Mouse (Mus musculus) frontal cortex, postnatal 10 days (tissue): Measurements from ENCODE around the gene Slc15a2.

ENCODE experiments used
- DNase-seq, 2 experiments: peaks; one replicate each; pipeline ENCODE4 v3.0.0; 2022; ENCODE audit warnings: low spot score in 2 of 2, mixed read lengths in 1 of 2

Slc15a2 gene

DNA sequence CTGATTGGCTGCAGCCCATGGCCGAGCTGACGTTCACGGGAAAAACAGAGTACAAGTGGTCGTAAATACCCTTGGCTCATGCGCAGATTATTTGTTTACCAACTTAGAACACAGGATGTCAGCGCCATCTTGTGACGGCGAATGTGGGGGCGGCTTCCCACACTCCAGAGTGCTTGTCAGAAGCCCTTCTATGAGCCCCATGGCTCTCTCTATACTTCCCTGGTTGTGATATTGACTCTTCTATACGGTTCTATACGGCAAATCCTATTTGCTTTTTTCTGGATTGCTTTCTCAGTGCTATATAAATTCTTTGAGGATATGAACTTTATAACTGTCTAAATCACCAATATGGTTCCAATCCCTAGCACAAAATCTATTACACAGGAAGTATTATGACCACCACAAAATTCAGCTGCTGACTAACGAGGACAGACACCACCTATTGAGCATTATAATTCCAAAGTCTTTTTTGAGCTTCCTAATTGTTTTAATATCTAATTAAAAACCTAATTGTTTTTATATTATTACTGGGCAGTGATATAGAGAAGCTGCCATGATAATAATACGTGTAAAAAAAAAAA is 14.5 kb downstream of the Slc15a2 start:
- DNase-seq = no peak

DNA sequence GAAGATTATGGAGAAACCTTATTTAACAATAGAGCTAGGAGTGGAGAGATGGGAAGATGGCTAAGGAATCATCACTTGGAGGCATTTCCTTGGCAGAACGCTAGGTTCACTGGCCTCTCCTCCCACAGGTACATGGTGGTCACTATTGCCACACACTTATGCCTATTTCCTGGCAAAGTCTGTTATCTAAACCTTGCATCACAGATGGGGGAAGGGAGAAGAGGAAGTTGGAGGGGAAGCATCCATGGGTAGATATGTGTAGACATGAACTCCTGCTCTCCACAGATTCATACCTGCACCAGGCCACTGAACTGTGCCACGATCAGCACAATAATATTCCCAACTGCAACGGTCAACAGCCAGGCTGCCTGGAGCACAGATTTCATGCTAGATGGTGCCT is 32.8 kb downstream of the Slc15a2 start:
- no peak for DNase-seq

GRCm38 (mm10) chr16:36747767-36748166 is 37.0 kb downstream of the Slc15a2 start:
- no peak for DNase-seq

GRCm38 (mm10) chr16:36747068-36747467 is 37.7 kb downstream of the Slc15a2 start:
- DNase-seq = no peak

GRCm38 (mm10) chr16:36743580-36743979 is 41.2 kb downstream of the Slc15a2 start:
- no peak for DNase-seq

- DNase-seq = no peak
These were observed 45.3 kb downstream of the Slc15a2 start for GRCm38 (mm10) chr16:36739404-36739930.

DNA sequence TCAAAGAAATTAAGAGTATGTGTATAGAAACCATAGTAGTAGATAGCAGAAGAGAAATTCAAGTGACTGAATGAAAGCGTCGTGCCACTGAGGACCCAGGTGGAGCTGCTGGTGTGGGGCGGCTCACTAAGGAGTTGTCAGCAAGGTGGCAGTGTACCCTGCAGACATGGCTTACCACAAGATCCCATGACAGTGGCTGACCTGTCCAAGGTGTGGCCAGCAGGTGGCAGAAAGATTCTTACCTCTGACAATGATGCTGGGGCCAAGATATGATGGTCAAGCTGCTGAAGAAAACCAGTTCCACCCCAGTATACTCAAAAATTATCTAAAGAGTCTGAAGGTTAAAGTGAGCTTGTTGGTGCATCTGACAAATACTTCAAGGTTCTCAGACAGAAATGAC is 49.3 kb downstream of the Slc15a2 start:
- DNase-seq = no peak

GRCm38 (mm10) chr16:36733827-36734226 is 50.9 kb downstream of the Slc15a2 start:
- DNase-seq = no peak

DNA sequence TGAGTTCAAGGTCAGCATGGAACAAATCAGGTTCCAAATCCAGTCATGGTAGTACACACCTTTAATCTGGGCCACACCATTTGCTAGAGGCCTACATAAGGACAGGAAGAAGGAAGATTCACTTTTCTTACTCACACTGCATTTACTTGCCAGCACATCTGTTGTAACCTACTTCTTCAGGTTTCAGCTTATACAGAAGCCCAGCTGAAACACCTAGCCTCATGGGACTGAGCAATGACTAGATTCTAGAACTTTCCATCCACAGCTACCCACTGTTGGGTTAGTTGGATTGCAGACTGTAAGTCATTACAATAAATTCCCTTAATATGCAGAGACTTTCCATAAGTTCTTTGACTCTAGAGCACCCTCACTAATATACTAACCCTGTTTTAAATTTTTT is 52.2 kb downstream of the Slc15a2 start:
- no peak for DNase-seq

DNA sequence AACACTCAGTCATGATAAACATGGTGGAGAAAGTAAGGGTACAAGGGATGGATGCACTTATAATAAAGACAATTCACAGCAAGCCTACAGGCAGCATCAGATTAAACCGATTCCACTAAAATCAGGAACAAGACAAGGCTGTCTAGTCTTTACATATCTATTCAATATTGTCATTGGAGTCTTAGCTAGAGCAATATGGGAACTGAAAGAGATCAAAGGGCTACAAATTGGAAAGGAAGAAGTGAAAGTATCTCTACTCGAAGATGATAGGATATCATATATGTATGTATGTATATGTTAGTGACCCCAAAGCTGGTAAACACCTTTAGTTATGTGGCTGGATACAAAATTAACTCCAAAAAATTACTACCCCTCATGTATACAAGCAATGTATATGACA is 55.8 kb downstream of the Slc15a2 start:
- no peak for DNase-seq

GRCm38 (mm10) chr16:36723880-36724443 is 60.8 kb downstream of the Slc15a2 start:
- DNase-seq = no peak

DNA sequence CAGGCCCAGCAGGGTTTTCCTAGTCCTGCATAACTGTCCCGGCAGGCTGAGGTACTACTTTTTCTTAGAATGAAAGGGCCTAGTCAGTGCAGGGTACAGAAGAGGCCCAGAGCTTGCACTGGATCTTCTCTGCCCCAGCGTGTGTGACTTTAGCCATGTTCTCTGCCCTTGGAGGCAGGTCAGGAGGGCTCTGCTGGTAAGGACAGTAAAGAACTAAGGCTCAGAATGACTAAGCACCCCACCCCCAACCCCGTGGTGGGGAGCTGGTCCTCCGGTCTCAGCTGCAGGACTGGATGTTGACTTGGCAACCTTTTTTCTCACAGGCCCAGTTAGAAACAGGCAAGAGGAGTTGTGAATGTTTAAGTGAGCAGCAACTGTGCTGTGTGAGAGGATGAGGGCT is 62.0 kb downstream of the Slc15a2 start:
- no peak for DNase-seq

- DNase-seq = no peak
These were observed 64.3 kb downstream of the Slc15a2 start for GRCm38 (mm10) chr16:36720194-36721055.

- DNase-seq = no peak
These were observed 66.1 kb downstream of the Slc15a2 start for GRCm38 (mm10) chr16:36718637-36719036.

DNA sequence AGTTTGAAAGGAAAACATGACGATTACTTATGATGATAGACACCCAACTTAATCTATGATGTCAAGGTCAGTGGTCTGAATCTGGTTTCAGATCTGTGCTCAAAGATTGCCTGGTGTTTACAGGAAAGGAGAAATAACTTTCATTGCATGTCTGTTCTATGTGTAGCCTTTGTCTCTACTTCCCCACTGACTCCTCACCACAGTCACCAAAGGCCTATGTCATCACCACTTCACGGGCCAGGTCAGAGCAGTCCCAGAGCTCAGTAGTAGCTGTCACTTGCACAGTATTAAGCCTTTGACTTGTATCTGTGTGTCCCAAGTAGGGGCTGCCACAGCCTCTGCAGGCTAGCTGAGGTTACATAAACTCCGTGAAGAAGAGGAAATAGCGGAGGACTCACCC is 67.3 kb downstream of the Slc15a2 start:
- no peak for DNase-seq

DNA sequence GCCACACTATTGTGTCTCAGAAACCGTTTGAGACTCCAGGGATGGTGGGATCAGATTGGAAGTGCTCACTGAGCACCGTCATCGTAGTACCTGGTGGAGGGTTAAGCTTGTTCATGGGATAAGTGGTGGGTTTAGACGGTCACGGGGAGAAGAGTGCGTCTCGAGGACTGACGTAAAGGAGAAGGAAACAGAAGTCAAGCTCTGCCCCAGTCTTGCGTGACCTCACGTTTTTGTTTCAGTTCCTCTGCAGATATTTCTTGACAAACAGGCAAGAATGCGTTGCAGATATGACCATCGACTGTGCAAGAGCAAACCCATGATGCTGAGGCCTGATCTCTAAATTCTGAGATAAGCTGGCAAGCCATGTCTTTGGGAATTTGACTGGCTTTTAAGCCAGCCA is 73.0 kb downstream of the Slc15a2 start:
- no peak for DNase-seq

DNA sequence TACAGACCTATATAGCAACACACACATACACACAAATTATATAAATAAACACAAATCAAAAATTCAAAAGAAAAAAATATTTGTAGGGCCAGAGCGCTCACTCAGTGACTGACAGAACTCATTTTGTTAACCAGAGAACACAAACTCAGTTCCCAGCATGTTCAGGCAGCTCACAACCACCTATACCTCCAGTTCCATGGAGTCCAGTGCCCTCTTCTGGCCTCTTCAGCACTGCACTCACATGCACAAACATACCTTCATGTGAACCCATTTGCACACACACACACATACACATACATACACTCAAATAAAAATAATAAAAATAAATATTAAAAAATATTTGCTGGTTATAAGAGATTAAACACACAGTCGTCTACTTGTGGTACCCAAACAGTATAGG is 74.0 kb downstream of the Slc15a2 start:
- no peak for DNase-seq

- no peak for DNase-seq
These were observed 75.4 kb downstream of the Slc15a2 start for GRCm38 (mm10) chr16:36709405-36709804.

DNA sequence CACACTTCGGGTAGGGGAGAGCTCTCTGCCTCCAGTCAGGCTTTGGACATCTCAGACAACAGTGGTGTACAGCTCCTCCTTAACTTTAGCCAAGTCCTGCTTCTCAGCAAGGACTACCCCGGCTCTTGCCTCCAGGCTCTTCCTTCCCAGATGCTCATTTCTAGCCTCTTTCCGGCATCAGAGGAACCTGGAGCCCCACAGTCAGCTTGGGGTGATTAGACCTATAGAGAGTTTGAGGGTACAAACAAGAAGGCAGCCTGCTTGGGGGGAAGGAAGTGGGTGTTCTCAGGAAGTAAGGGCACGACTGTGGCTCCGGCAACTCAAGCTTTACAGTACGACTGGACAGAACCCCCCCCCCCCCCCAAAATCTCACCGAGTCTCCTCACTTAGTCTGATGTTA is 76.0 kb downstream of the Slc15a2 start:
- DNase-seq = no peak

DNA sequence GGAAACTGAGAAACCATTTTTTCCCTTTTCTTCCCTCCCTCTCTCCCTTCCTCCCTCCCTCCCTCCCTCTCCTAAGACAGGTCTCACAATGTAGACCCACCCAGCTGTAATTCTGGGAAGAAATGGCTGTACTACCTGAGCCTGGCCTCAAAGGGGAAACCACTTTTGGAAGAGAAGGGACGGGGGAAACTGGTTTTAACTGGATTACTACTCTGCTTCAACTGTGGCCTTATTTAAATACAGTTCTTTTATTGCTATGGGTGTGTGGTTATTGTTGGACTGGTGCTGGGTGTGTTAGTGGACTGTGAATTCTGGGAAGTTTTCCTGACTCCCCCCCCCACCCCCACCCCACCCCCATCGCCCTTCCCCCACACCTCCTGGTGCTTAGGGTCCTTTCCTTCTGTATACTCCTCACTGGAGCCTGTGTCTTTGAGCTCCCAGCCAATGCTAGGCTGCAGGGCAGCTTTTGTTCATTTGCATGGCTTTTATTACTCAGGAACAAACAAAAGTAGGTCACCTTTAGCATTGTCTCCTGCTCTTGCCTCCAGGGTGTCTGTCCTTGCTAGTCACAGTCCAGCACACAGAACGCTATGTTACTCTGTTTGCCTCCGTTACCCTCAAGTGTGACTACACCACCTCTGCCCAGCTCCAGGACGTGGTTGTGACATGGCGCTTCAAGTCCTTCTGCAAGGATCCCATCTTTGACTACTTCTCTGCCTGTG is 76.9 kb downstream of the Slc15a2 start:
- no peak for DNase-seq

GRCm38 (mm10) chr16:36700484-36700883 is 84.3 kb downstream of the Slc15a2 start:
- no peak for DNase-seq
